Comparison of ENCODE assay signal across 9 mouse cellular contexts in the genomic region with DNA sequence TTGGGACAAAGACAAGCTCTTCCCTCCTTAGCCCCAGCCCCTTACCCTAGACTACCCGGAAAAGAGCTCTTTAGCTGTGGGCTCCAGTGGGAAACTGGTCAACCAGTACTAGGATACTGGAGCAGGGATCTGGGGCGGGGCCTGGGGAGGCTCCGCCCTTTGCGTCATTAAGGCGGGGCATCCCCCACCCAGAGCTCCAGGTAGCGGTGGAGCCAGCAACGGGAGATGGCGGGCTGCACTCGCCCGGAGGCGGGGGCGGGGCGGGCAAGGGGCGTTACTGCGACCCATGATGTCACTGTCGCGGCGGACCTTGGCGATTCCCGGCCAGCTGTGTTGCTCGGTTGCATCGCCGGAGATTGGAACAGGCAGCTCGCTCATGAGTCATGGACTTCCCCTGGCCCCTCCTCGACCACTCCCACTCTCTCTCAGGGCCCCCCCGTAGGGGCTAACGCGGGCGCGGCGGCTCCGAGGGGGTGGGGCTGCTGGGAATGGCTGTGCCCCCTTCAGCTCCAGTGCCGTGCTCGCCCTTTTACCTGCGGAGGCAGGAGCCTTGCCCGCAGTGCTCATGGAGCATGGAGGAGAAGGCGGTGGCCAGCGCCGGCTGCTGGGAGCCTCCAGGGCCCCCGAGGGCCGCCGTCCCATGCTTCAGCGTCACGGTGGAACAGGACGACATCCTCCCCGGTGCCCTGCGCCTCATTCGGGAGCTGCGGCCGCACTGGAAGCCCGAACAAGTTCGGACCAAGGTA. TPM values are rescaled to one million over a fixed set of nuclear protein-coding genes. Genes with fewer than 3 reads are reported as not detected.
A peak's percentile ranks its signal among the peaks of the same experiment; 100 is the strongest.
DNase-seq lines count a peak whose midpoint lies in the region; ATAC-seq lines count a peak whose summit lies in the region.
"Had no signal": no experiment of that assay in that cellular context is flagged by ENCODE, and none has a peak within 500 bp of the region (broad histone marks: within the 10 kb centered on the region; RNA-seq: fewer than 3 reads in every experiment).

A gene (plus strand): TSS at position 297 of the 746 bp plus-strand sequence.

- H3K27ac ChIP-seq in hindbrain, embryonic 14.5 days: peak within 1 kb of the TSS; percentile 59
- H3K27ac ChIP-seq: macrophage had no signal

- H3K9ac ChIP-seq in hindbrain, embryonic 14.5 days: peak within 1 kb of the TSS; percentile 81

- H3K4me2 ChIP-seq in hindbrain, embryonic 14.5 days (replicated peaks): peak within 1 kb of the TSS; percentile 96

- H3K4me1 ChIP-seq in hindbrain, embryonic 14.5 days (replicated peaks; ENCODE audit: control insufficient read depth, insufficient read depth, low read length): peaks cover 26% of the 10 kb centered on the region

- peaks cover 15% of the 10 kb centered on the region for H3K27me3 ChIP-seq in hindbrain, embryonic 14.5 days (ENCODE audit: control insufficient read depth, insufficient read depth, low read length)

- peak; percentile 85 for DNase-seq in Muller cell, postnatal 12 days (ENCODE audit: inconsistent ontology term)
- DNase-seq in cerebellum, postnatal 10 days: peak; percentile 84 to 88
- DNase-seq in frontal cortex, postnatal 25 days (ENCODE audit: low spot score in 2 of 2): peak; percentile 28 to 58
- peak; percentile 80 for DNase-seq in hindbrain, embryonic 14.5 days (ENCODE audit: low spot score)
- DNase-seq in left cerebral cortex, adult 18-20 months (ENCODE audit: low spot score in 2 of 2): peak; percentile 70 to 75
- DNase-seq in lung, postnatal 36 days: peak; percentile 82
- peak; percentile 65 to 77 for DNase-seq in right cerebral cortex, adult 2 months (ENCODE audit: low spot score in 2 of 2)
- peak; percentile 61 to 77 for DNase-seq in urinary bladder, postnatal 36 days (ENCODE audit: low spot score in 2 of 2)

- no peaks in the 10 kb centered on the region for H3K36me3 ChIP-seq in hindbrain, embryonic 14.5 days (replicated peaks; ENCODE audit: control insufficient read depth, insufficient read depth)

- H3K4me3 ChIP-seq in hindbrain, embryonic 14.5 days (replicated peaks; ENCODE audit: low read length): peak within 1 kb of the TSS; percentile 76

- ATAC-seq in hindbrain, embryonic 14.5 days (ENCODE audit: low FRiP score): peak; percentile 77

- H3K9me3 ChIP-seq in hindbrain, embryonic 14.5 days (ENCODE audit: control insufficient read depth, low read length): no peaks in the 10 kb centered on the region

- under 1% methylated on average over 43 of the region's 52 CpGs for WGBS in hindbrain, embryonic 14.5 days

RNA-seq across cellular contexts. Expression of the gene that starts here (rescaled TPM):
- polyA plus RNA-seq in hindbrain, embryonic 14.5 days (2014; fragmentation: Nextera tagmentation; extraction: Ambion mirVana): 20.3 TPM in 2 replicates
- total RNA-seq in left cerebral cortex, adult 18-20 months (2021): 10 to 100 TPM; 11.2 to 11.6 TPM
- polyA plus RNA-seq: macrophage had no signal

Comparison
In these comparisons a context has a peak if more than half of its experiments do, and no peak if none do; other contexts are left out.
1. Peak in every context shown above with its lines: DNase-seq, ATAC-seq, H3K4me3 ChIP-seq and H3K27ac ChIP-seq.